Mouse (Mus musculus): ENCODE results near the gene Mbl1. TPM values are rescaled to one million over a fixed set of nuclear protein-coding genes. Genes with fewer than 3 reads are reported as not detected.

Mbl1 gene
- not detected in 2 replicates for polyA plus RNA-seq (2016; fragmentation: Nextera tagmentation; extraction: Ambion mirVana)

- WGBS: 90% methylated on average over 7 of the region's 7 CpGs
These were observed at the start of gene Mbl1 for GRCm38 (mm10) chr14:41151220-41151898. Gene Mbl1 (plus strand): TSS chr14:41151458.

GRCm38 (mm10) chr14:41102269-41102668 lies 49.0 kb upstream of the Mbl1 start:
- Histone ChIP-seq H3K4me3 (no peak overlapping the region), H3K27ac (no peak overlapping the region), H3K9me3 (no peaks in the 10 kb centered on the region), H3K4me1 (no peaks in the 10 kb centered on the region), H3K27me3 (ENCODE audit: poor library complexity, severe bottlenecking) (no peaks in the 10 kb centered on the region), H3K36me3 (replicated peaks) (no peaks in the 10 kb centered on the region)
- DNase-seq (ENCODE audit: extremely low spot score, low spot score): no peak
- 83% methylated on average over 2 of the region's 2 CpGs for whole genome bisulfite sequencing

More at GRCm38 (mm10) chr14:41151220-41151898, at the start of gene Mbl1:
- Histone ChIP-seq H3K36me3 (replicated peaks) (no peaks in the 10 kb centered on the region), H3K4me1 (no peaks in the 10 kb centered on the region), H3K27me3 (ENCODE audit: poor library complexity, severe bottlenecking) (no peaks in the 10 kb centered on the region), H3K9me3 (no peaks in the 10 kb centered on the region), H3K4me3 (no peak within 1 kb of the TSS), H3K27ac (no peak within 1 kb of the TSS)
- DNase-seq (ENCODE audit: extremely low spot score, low spot score): no peak

- WGBS: 75% methylated on average over 10 of the region's 10 CpGs
- no peak within 1 kb of the TSS for H3K27ac ChIP-seq
These were observed 46.3 kb upstream of the Mbl1 start, which contains the start of gene Mat1a for GRCm38 (mm10) chr14:41104853-41105444. Gene Mat1a (plus strand): TSS chr14:41105035.

GRCm38 (mm10) chr14:41111031-41111668 lies 40.1 kb upstream of the Mbl1 start:
- Histone ChIP-seq H3K27me3 (ENCODE audit: poor library complexity, severe bottlenecking) (no peaks in the 10 kb centered on the region), H3K4me3 (no peak overlapping the region), H3K9me3 (no peaks in the 10 kb centered on the region), H3K36me3 (replicated peaks) (no peaks in the 10 kb centered on the region), H3K4me1 (no peaks in the 10 kb centered on the region), H3K27ac (no peak overlapping the region)
- DNase-seq (ENCODE audit: extremely low spot score, low spot score): no peak
- 88% methylated on average over 7 of the region's 7 CpGs for WGBS

More at GRCm38 (mm10) chr14:41104853-41105444, 46.3 kb upstream of the Mbl1 start, which contains the start of gene Mat1a:
- Histone ChIP-seq H3K4me1 (no peaks in the 10 kb centered on the region), H3K27me3 (ENCODE audit: poor library complexity, severe bottlenecking) (no peaks in the 10 kb centered on the region), H3K36me3 (replicated peaks) (no peaks in the 10 kb centered on the region), H3K9me3 (no peaks in the 10 kb centered on the region), H3K4me3 (no peak within 1 kb of the TSS)
- DNase-seq (ENCODE audit: extremely low spot score, low spot score): no peak

GRCm38 (mm10) chr14:41112944-41113343 lies 38.3 kb upstream of the Mbl1 start:
- H3K27ac ChIP-seq: no peak overlapping the region
- no peaks in the 10 kb centered on the region for H3K27me3 ChIP-seq (ENCODE audit: poor library complexity, severe bottlenecking)
- no peaks in the 10 kb centered on the region for H3K4me1 ChIP-seq
- no peak overlapping the region for H3K4me3 ChIP-seq
- no peaks in the 10 kb centered on the region for H3K9me3 ChIP-seq
- no peaks in the 10 kb centered on the region for H3K36me3 ChIP-seq (replicated peaks)
- no peak for DNase-seq (ENCODE audit: extremely low spot score, low spot score)
- 74% methylated on average over 4 of the region's 4 CpGs for WGBS

- H3K4me1 ChIP-seq: no peaks in the 10 kb centered on the region
- H3K27ac ChIP-seq: no peak overlapping the region
- no peaks in the 10 kb centered on the region for H3K27me3 ChIP-seq (ENCODE audit: poor library complexity, severe bottlenecking)
- H3K4me3 ChIP-seq: no peak overlapping the region
- no peaks in the 10 kb centered on the region for H3K36me3 ChIP-seq (replicated peaks)
- H3K9me3 ChIP-seq: no peaks in the 10 kb centered on the region
- DNase-seq (ENCODE audit: extremely low spot score, low spot score): no peak
- WGBS: 77% methylated on average over 3 of the region's 3 CpGs
These were observed 35.0 kb upstream of the Mbl1 start for GRCm38 (mm10) chr14:41116271-41116670.

GRCm38 (mm10) chr14:41124683-41125082 lies 26.6 kb upstream of the Mbl1 start:
- Histone ChIP-seq H3K36me3 (replicated peaks) (no peaks in the 10 kb centered on the region), H3K27me3 (ENCODE audit: poor library complexity, severe bottlenecking) (no peaks in the 10 kb centered on the region), H3K9me3 (no peaks in the 10 kb centered on the region), H3K27ac (no peak overlapping the region), H3K4me3 (no peak overlapping the region), H3K4me1 (no peaks in the 10 kb centered on the region)
- no peak for DNase-seq (ENCODE audit: extremely low spot score, low spot score)
- 91% methylated on average over 5 of the region's 5 CpGs for WGBS

GRCm38 (mm10) chr14:41127997-41128396 lies 23.3 kb upstream of the Mbl1 start:
- no peaks in the 10 kb centered on the region for H3K27me3 ChIP-seq (ENCODE audit: poor library complexity, severe bottlenecking)
- H3K36me3 ChIP-seq (replicated peaks): no peaks in the 10 kb centered on the region
- no peak overlapping the region for H3K27ac ChIP-seq
- 20% methylated on average over 4 of the region's 4 CpGs for whole genome bisulfite sequencing
- no peak overlapping the region for H3K4me3 ChIP-seq
- peak; percentile 31 for DNase-seq (ENCODE audit: extremely low spot score, low spot score)
- H3K9me3 ChIP-seq: no peaks in the 10 kb centered on the region
- H3K4me1 ChIP-seq: no peaks in the 10 kb centered on the region

GRCm38 (mm10) chr14:41131540-41131939 lies 19.7 kb upstream of the Mbl1 start, which contains the start of gene Sftpa1:
Gene Sftpa1 (plus strand): TSS chr14:41131782.
- no peaks in the 10 kb centered on the region for H3K27me3 ChIP-seq (ENCODE audit: poor library complexity, severe bottlenecking)
- no peak within 1 kb of the TSS for H3K4me3 ChIP-seq

GRCm38 (mm10) chr14:41137006-41137405 lies 14.3 kb upstream of the Mbl1 start:
- H3K27me3 ChIP-seq (ENCODE audit: poor library complexity, severe bottlenecking): no peaks in the 10 kb centered on the region
- no peak for DNase-seq (ENCODE audit: extremely low spot score, low spot score)
- H3K36me3 ChIP-seq (replicated peaks): no peaks in the 10 kb centered on the region
- H3K4me3 ChIP-seq: no peak overlapping the region
- H3K9me3 ChIP-seq: no peaks in the 10 kb centered on the region; the same call in 1 of the 2 replicates
- H3K4me1 ChIP-seq: no peaks in the 10 kb centered on the region
- no peak overlapping the region for H3K27ac ChIP-seq

More at GRCm38 (mm10) chr14:41131540-41131939, 19.7 kb upstream of the Mbl1 start, which contains the start of gene Sftpa1:
- no peak for DNase-seq (ENCODE audit: extremely low spot score, low spot score)
- H3K27ac ChIP-seq: no peak within 1 kb of the TSS
- no peaks in the 10 kb centered on the region for H3K4me1 ChIP-seq
- H3K36me3 ChIP-seq (replicated peaks): no peaks in the 10 kb centered on the region
- 90% methylated on average over 7 of the region's 7 CpGs for WGBS
- no peaks in the 10 kb centered on the region for H3K9me3 ChIP-seq

- no peaks in the 10 kb centered on the region for H3K27me3 ChIP-seq (ENCODE audit: poor library complexity, severe bottlenecking)
- no peaks in the 10 kb centered on the region; the same call in 1 of the 2 replicates for H3K9me3 ChIP-seq
- no peak overlapping the region for H3K27ac ChIP-seq
- DNase-seq (ENCODE audit: extremely low spot score, low spot score): no peak
- 88% methylated on average over 1 of the region's 1 CpGs for WGBS
- no peak overlapping the region for H3K4me3 ChIP-seq
- no peaks in the 10 kb centered on the region for H3K36me3 ChIP-seq (replicated peaks)
- H3K4me1 ChIP-seq: no peaks in the 10 kb centered on the region
These were observed 10.6 kb upstream of the Mbl1 start for GRCm38 (mm10) chr14:41140686-41141085.

- Histone ChIP-seq H3K4me1 (no peaks in the 10 kb centered on the region), H3K27me3 (ENCODE audit: poor library complexity, severe bottlenecking) (no peaks in the 10 kb centered on the region), H3K4me3 (no peak overlapping the region), H3K36me3 (replicated peaks) (no peaks in the 10 kb centered on the region), H3K27ac (no peak overlapping the region), H3K9me3 (no peaks in the 10 kb centered on the region; the same call in 1 of the 2 replicates)
- DNase-seq (ENCODE audit: extremely low spot score, low spot score): no peak
- WGBS: 78% methylated on average over 6 of the region's 6 CpGs
These were observed 5.2 kb upstream of the Mbl1 start for GRCm38 (mm10) chr14:41146035-41146434.

- no peak overlapping the region for H3K27ac ChIP-seq
- no peak overlapping the region for H3K4me3 ChIP-seq
- no peaks in the 10 kb centered on the region for H3K4me1 ChIP-seq
- no peaks in the 10 kb centered on the region for H3K36me3 ChIP-seq (replicated peaks)
- DNase-seq (ENCODE audit: extremely low spot score, low spot score): no peak
- no peaks in the 10 kb centered on the region for H3K27me3 ChIP-seq (ENCODE audit: poor library complexity, severe bottlenecking)
- 89% methylated on average over 3 of the region's 3 CpGs for WGBS
- no peaks in the 10 kb centered on the region; the same call in 1 of the 2 replicates for H3K9me3 ChIP-seq
These were observed 4.3 kb upstream of the Mbl1 start for GRCm38 (mm10) chr14:41146922-41147321.
